Mouse (Mus musculus) liver, adult 2 months (tissue): ENCODE measurements at regions not wholly inside any gene's neighbourhood (a gene's known extent, or its start where the extent isn't known, plus 50 kb on each side); places are given as distances from the start of the nearest gene placed in this dataset.

ENCODE experiments used
- CTCF ChIP-seq: fragments of 200-500 bp; IDR thresholded peaks from 2 replicates; pipeline ENCODE4 v1.5.1; 2011; ENCODE audit warnings: low read depth, low read length, control low read depth
- POLR2A ChIP-seq: fragments of 200-500 bp; IDR thresholded peaks from 2 replicates; pipeline ENCODE4 v1.6.1; 2011; ENCODE audit warnings: low read length, control low read depth; ENCODE audit not compliant: insufficient read depth; ENCODE audit errors: extremely low read depth

- TF ChIP-seq CTCF (no peak), POLR2A (no peak)
Measured at GRCm38 (mm10) chr1:72939948-72940347, 65.3 kb upstream of the Igfbp5 start.
